Mouse (Mus musculus): ENCODE results near the gene Tas2r116.

Gene Tas2r116

GRCm38 (mm10) chr6:132855138-132855537 is at the start of gene Tas2r116:
TSS of gene Tas2r116 (plus strand) at chr6:132855438.
- in situ Hi-C loops (cut with MboI, MseI), result no loop called here

DNA sequence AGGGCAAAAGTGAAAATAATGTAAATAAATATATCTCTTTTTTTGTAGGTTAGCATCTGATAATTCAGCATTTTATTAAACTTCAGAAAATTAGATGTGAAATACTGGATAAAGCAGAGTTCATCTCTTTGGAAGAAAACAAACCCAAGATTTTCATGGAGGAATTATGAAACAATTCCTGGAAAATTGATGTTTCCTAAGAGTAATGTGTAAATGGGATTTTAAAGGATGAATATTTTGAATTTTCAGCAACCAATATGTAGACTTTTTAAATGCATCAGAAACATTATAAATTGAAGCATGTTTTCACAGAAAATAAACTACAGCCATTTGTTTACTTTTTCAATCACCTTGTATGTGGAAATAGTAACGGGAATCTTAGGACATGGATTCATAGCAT is 8.4 kb upstream of the Tas2r116 start, which contains the start of gene Tas2r123:
Gene Tas2r123, plus strand, starts transcription at position 301 of the 400 bp plus-strand sequence.
- in situ Hi-C loops (cut with MboI, MseI), result no loop called here

GRCm38 (mm10) chr6:132867708-132868107 is 12.5 kb downstream of the Tas2r116 start, which contains the start of gene Tas2r110:
TSS of gene Tas2r110 (plus strand) at chr6:132868008.
- in situ Hi-C loops (cut with MboI, MseI), result no loop called here

GRCm38 (mm10) chr6:132892711-132893110 is 37.5 kb downstream of the Tas2r116 start, which contains the start of gene Tas2r113:
TSS of gene Tas2r113 (plus strand) at chr6:132893011.
- in situ Hi-C loops (cut with MboI, MseI), result no loop called here

Data from T-helper 2 cell (primary cell).